In the genomic region with DNA sequence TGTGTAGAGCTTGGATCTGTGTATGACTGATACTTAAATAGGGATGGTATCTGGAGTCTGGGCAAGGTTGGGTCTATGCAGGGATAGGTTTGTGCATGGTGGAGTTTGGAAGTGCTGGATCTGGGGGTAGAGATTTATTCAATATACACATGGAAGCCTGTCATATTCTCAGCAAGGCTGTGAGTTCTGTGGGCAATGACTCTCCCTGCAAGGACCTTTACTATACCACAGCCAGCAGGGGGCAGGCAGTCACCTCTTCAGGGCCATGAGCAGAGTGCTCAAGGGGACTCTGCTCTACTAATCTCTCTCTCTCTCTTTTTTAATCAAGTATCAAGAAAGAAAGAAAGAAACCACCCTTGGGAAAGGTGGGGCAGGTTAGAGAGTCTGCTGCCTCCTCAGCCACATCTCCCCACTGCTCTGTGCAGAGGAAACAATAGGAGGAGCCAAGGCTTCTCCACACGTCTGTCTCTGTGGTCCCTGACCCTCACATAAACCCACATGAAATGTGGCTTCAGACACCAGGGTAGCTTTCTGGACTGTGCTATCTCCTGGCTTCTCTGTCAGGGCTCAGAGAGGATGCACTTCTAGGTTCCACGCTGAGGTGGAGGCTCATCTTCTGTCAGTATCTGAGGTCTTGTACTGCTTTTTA, we compare ENCODE assay signal across 8 mouse cellular contexts. TPM values are rescaled to one million over a fixed set of nuclear protein-coding genes. Genes with fewer than 3 reads are reported as not detected.
DNase-seq lines count a peak whose midpoint lies in the region; ATAC-seq lines count a peak whose summit lies in the region.

No protein-coding gene starts in this region.

- no peaks in the 10 kb centered on the region for H3K36me3 ChIP-seq in intestine, embryonic 15.5 days
- H3K36me3 ChIP-seq in midbrain, embryonic 12.5 days = no peaks in the 10 kb centered on the region
- H3K36me3 ChIP-seq in stomach, embryonic 15.5 days = no peaks in the 10 kb centered on the region

- H3K4me3 ChIP-seq in intestine, embryonic 15.5 days (replicated peaks) = no peak overlapping the region
- no peak overlapping the region for H3K4me3 ChIP-seq in midbrain, embryonic 12.5 days
- no peak overlapping the region for H3K4me3 ChIP-seq in stomach, embryonic 15.5 days (replicated peaks)

- H3K4me1 ChIP-seq in intestine, embryonic 15.5 days (replicated peaks) = no peaks in the 10 kb centered on the region
- no peaks in the 10 kb centered on the region for H3K4me1 ChIP-seq in midbrain, embryonic 12.5 days
- no peaks in the 10 kb centered on the region for H3K4me1 ChIP-seq in stomach, embryonic 15.5 days

- WGBS in intestine, embryonic 15.5 days = 51% methylated on average over 2 of the region's 2 CpGs
- 41% methylated on average over 2 of the region's 2 CpGs for WGBS in midbrain, embryonic 12.5 days
- 29% methylated on average over 2 of the region's 2 CpGs for WGBS in stomach, embryonic 15.5 days

- no peak overlapping the region for H3K4me2 ChIP-seq in intestine, embryonic 15.5 days (replicated peaks)
- H3K4me2 ChIP-seq in midbrain, embryonic 12.5 days (replicated peaks) = no peak overlapping the region
- H3K4me2 ChIP-seq in stomach, embryonic 15.5 days = no peak overlapping the region

- no peaks in the 10 kb centered on the region for H3K27me3 ChIP-seq in intestine, embryonic 15.5 days (replicated peaks)
- H3K27me3 ChIP-seq in midbrain, embryonic 12.5 days = no peaks in the 10 kb centered on the region
- H3K27me3 ChIP-seq in stomach, embryonic 15.5 days (replicated peaks) = no peaks in the 10 kb centered on the region

- intact Hi-C loops in heart, postnatal 25 days (cut with DNase I) = loop anchor here (1.0 to 5.0 kb wide), 2 partner anchors 90 to 204 kb away; no protein-coding TSS in a partner anchor
- intact Hi-C loops in left cerebral cortex, postnatal 36 days (cut with DNase I) = loop anchor here (2.0 kb wide), 1 partner anchor 204 kb away; no protein-coding TSS in a partner anchor

- DNase-seq in heart, adult 18-20 months = peak; percentile 61 to 82
- DNase-seq in heart, postnatal 25 days (ENCODE audit: low spot score) = no peak
- peak; percentile 40 for DNase-seq in cerebellum, adult 18-20 months
- peak; percentile 47 for DNase-seq in forelimb bud, embryonic 11.5 days (ENCODE audit: low read depth, low spot score)
- DNase-seq in left cerebral cortex, postnatal 36 days (ENCODE audit: low spot score in 2 of 2) = peak; percentile 45 to 52

- H3K9ac ChIP-seq in intestine, embryonic 15.5 days = no peak overlapping the region
- H3K9ac ChIP-seq in midbrain, embryonic 12.5 days (replicated peaks) = no peak overlapping the region
- no peak overlapping the region for H3K9ac ChIP-seq in stomach, embryonic 15.5 days

- no peaks in the 10 kb centered on the region for H3K9me3 ChIP-seq in intestine, embryonic 15.5 days
- H3K9me3 ChIP-seq in midbrain, embryonic 12.5 days = no peaks in the 10 kb centered on the region
- H3K9me3 ChIP-seq in stomach, embryonic 15.5 days = no peaks in the 10 kb centered on the region

- H3K27ac ChIP-seq in intestine, embryonic 15.5 days = no peak overlapping the region
- H3K27ac ChIP-seq in midbrain, embryonic 12.5 days (replicated peaks) = no peak overlapping the region
- no peak overlapping the region for H3K27ac ChIP-seq in stomach, embryonic 15.5 days

- ATAC-seq in intestine, embryonic 15.5 days = peak; percentile 73
- peak; percentile 80; the same call in 1 of the 2 replicates for ATAC-seq in midbrain, embryonic 12.5 days (ENCODE audit: low FRiP score, low read depth)
- peak; percentile 63 for ATAC-seq in stomach, embryonic 15.5 days (ENCODE audit: insufficient read depth, low FRiP score, low read depth)

RNA-seq across cellular contexts. Expression of gene Slc9a3, which starts 24.4 kb away (rescaled TPM):
- 1 to 10 TPM in 1 of 2 experiments, under 1 TPM in 1; 0.59 to 1.2 TPM for total RNA-seq in heart, adult 18-20 months (2021)
- total RNA-seq in heart, postnatal 25 days (2021) = under 1 TPM; 0.34 to 0.70 TPM
- 5.0 and 6.2 TPM in 2 replicates for polyA plus RNA-seq in intestine, embryonic 15.5 days (2015; fragmentation: Nextera tagmentation; extraction: Ambion mirVana)
- total RNA-seq in left cerebral cortex, postnatal 36 days (2021) = 1 to 10 TPM; 1.4 to 2.4 TPM
- polyA plus RNA-seq in midbrain, embryonic 12.5 days (2016; fragmentation: Nextera tagmentation; extraction: Ambion mirVana) = 0.04 TPM in 2 replicates
- polyA plus RNA-seq in stomach, embryonic 15.5 days (2015; fragmentation: Nextera tagmentation; extraction: Ambion mirVana) = 0.55 and 1.1 TPM in 2 replicates

RNA-seq across cellular contexts. Expression of gene Cep72, which starts 34.7 kb away (rescaled TPM):
- under 1 TPM; 0.57 to 0.90 TPM for total RNA-seq in heart, adult 18-20 months (2021)
- 1 to 10 TPM in 1 of 2 experiments, under 1 TPM in 1; 0.65 to 1.5 TPM for total RNA-seq in heart, postnatal 25 days (2021)
- polyA plus RNA-seq in intestine, embryonic 15.5 days (2015; fragmentation: Nextera tagmentation; extraction: Ambion mirVana) = 14.1 and 15.2 TPM in 2 replicates
- 1 to 10 TPM; 1.6 to 2.2 TPM for total RNA-seq in left cerebral cortex, postnatal 36 days (2021)
- 16.9 and 18.6 TPM in 2 replicates for polyA plus RNA-seq in midbrain, embryonic 12.5 days (2016; fragmentation: Nextera tagmentation; extraction: Ambion mirVana)
- polyA plus RNA-seq in stomach, embryonic 15.5 days (2015; fragmentation: Nextera tagmentation; extraction: Ambion mirVana) = 11.1 and 11.2 TPM in 2 replicates
